Comparison of ENCODE assay signal across 33 mouse cellular contexts in genomic region chr2:77334706-77335105, GRCm38 (mm10). TPM values are rescaled to one million over a fixed set of nuclear protein-coding genes. Genes with fewer than 3 reads are reported as not detected.
DNase-seq lines count a peak whose midpoint lies in the region; ATAC-seq and TF ChIP-seq lines count a peak whose summit lies in the region.
"Had no signal": no experiment of that assay in that cellular context is flagged by ENCODE, and none has a peak within 500 bp of the region (broad histone marks: within the 10 kb centered on the region; RNA-seq: fewer than 3 reads in every experiment).

No protein-coding gene starts in this region.

- no peak overlapping the region for H3K4me2 ChIP-seq in midbrain, embryonic 11.5 days
- H3K4me2 ChIP-seq in midbrain, embryonic 13.5 days (replicated peaks): no peak overlapping the region
- H3K4me2 ChIP-seq in limb, embryonic 14.5 days (replicated peaks; ENCODE audit: low read depth, low read length, severe bottlenecking): no peak overlapping the region
- H3K4me2 ChIP-seq: forebrain, embryonic 15.5 days; heart, embryonic 15.5 days; hindbrain, embryonic 13.5 days; liver, embryonic 15.5 days; lung, embryonic 14.5 days; midbrain, embryonic 12.5 days; neural tube, embryonic 13.5 days had no signal

- H3K27me3 ChIP-seq in midbrain, embryonic 11.5 days (ENCODE audit: control insufficient read depth, insufficient read depth, low read length): no peaks in the 10 kb centered on the region
- H3K27me3 ChIP-seq in midbrain, embryonic 13.5 days: no peaks in the 10 kb centered on the region
- no peaks in the 10 kb centered on the region for H3K27me3 ChIP-seq in limb, embryonic 14.5 days (ENCODE audit: control insufficient read depth, insufficient read depth, low read length)
- H3K27me3 ChIP-seq: forebrain, embryonic 15.5 days; heart, embryonic 15.5 days; hindbrain, embryonic 13.5 days; liver, embryonic 15.5 days; midbrain, embryonic 12.5 days; neural tube, embryonic 13.5 days had no signal

- H3K36me3 ChIP-seq in midbrain, embryonic 11.5 days (ENCODE audit: control insufficient read depth, insufficient read depth, low read length): no peaks in the 10 kb centered on the region
- H3K36me3 ChIP-seq in midbrain, embryonic 13.5 days: no peaks in the 10 kb centered on the region
- H3K36me3 ChIP-seq in limb, embryonic 14.5 days (ENCODE audit: control insufficient read depth, insufficient read depth, low read length): no peaks in the 10 kb centered on the region
- H3K36me3 ChIP-seq: forebrain, embryonic 10.5 days; forebrain, embryonic 15.5 days; heart, embryonic 10.5 days; heart, embryonic 15.5 days; hindbrain, embryonic 13.5 days; liver, embryonic 15.5 days; midbrain, embryonic 12.5 days; neural tube, embryonic 13.5 days had no signal

- peak; percentile 24 for DNase-seq in embryo, embryonic 11 days
- DNase-seq in embryo, embryonic 9.5 days (ENCODE audit: extremely low spot score): no peak
- DNase-seq in midbrain, embryonic 11.5 days (ENCODE audit: low spot score, missing footprints): peak; percentile 28
- peak; percentile 75 for DNase-seq in limb, embryonic 14.5 days (ENCODE audit: low spot score)
- DNase-seq in adrenal gland, adult (ENCODE audit: inconsistent age in 2 of 2, low spot score in 1 of 2): no peak
- no peak for DNase-seq in heart, adult 18-20 months
- DNase-seq: adrenal gland, adult 8-10 months; cerebellum, adult 2 months; cerebellum, postnatal 25 days; gastrocnemius, adult 2 months; heart, postnatal 36 days; kidney, adult 9 months; kidney, postnatal 10 days; lung, embryonic 14.5 days; lung, postnatal 14 days; right cerebral cortex, postnatal 4 days; thymus, adult 18-20 months; thymus, postnatal 25 days had no signal

- no peak for ATAC-seq in midbrain, embryonic 11.5 days (ENCODE audit: low FRiP score)
- no peak for ATAC-seq in midbrain, embryonic 13.5 days
- peak; percentile 80; the same call in 1 of the 2 replicates for ATAC-seq in limb, embryonic 14.5 days (ENCODE audit: low FRiP score, low read depth)
- ATAC-seq: activated CD4-positive, CD25-positive, alpha-beta regulatory T cell, adult 4 months; forebrain, embryonic 15.5 days; intestine, postnatal 0 days had no signal

- no peak overlapping the region for H3K4me3 ChIP-seq in midbrain, embryonic 11.5 days (ENCODE audit: low read depth, low read length)
- H3K4me3 ChIP-seq in midbrain, embryonic 13.5 days (replicated peaks): no peak overlapping the region
- no peak overlapping the region for H3K4me3 ChIP-seq in limb, embryonic 14.5 days (replicated peaks; ENCODE audit: low read length)
- H3K4me3 ChIP-seq: forebrain, embryonic 10.5 days; forebrain, embryonic 15.5 days; gastrocnemius, adult 2 months; heart, embryonic 10.5 days; heart, embryonic 15.5 days; hindbrain, embryonic 13.5 days; layer of hippocampus, adult 2 months; left cerebral cortex, adult 2 months; liver, embryonic 15.5 days; midbrain, embryonic 12.5 days; neural tube, embryonic 13.5 days had no signal

- H3K4me1 ChIP-seq in midbrain, embryonic 11.5 days (ENCODE audit: control insufficient read depth, insufficient read depth, low read length): no peaks in the 10 kb centered on the region
- H3K4me1 ChIP-seq in midbrain, embryonic 13.5 days (replicated peaks): peaks cover 6% of the 10 kb centered on the region; the same call in 1 of the 2 replicates
- H3K4me1 ChIP-seq in limb, embryonic 14.5 days (ENCODE audit: control insufficient read depth, insufficient read depth, low read length): peaks cover 10% of the 10 kb centered on the region; the same call in 1 of the 2 replicates
- H3K4me1 ChIP-seq: forebrain, embryonic 10.5 days; forebrain, embryonic 15.5 days; heart, embryonic 10.5 days; heart, embryonic 15.5 days; hindbrain, embryonic 13.5 days; liver, embryonic 15.5 days; midbrain, embryonic 12.5 days; neural tube, embryonic 13.5 days had no signal

- H3K9me3 ChIP-seq in midbrain, embryonic 11.5 days (ENCODE audit: control insufficient read depth, low read length): no peaks in the 10 kb centered on the region
- no peaks in the 10 kb centered on the region for H3K9me3 ChIP-seq in midbrain, embryonic 13.5 days
- H3K9me3 ChIP-seq in limb, embryonic 14.5 days (ENCODE audit: control insufficient read depth, low read length): no peaks in the 10 kb centered on the region
- H3K9me3 ChIP-seq: forebrain, embryonic 10.5 days; forebrain, embryonic 15.5 days; heart, embryonic 10.5 days; heart, embryonic 15.5 days; hindbrain, embryonic 13.5 days; liver, embryonic 15.5 days; midbrain, embryonic 12.5 days; neural tube, embryonic 13.5 days had no signal

- WGBS in midbrain, embryonic 11.5 days: 78% methylated on average over 9 of the region's 9 CpGs
- WGBS in midbrain, embryonic 13.5 days: 91% methylated on average over 9 of the region's 9 CpGs
- 24% methylated on average over 9 of the region's 9 CpGs for WGBS in limb, embryonic 14.5 days

- H3K27ac ChIP-seq in midbrain, embryonic 11.5 days (ENCODE audit: low read depth, low read length): no peak overlapping the region
- H3K27ac ChIP-seq in midbrain, embryonic 13.5 days: no peak overlapping the region
- H3K27ac ChIP-seq in limb, embryonic 14.5 days (replicated peaks; ENCODE audit: low read depth, low read length): peak overlapping the region; percentile 21; the same call in 1 of the 2 replicates
- H3K27ac ChIP-seq: forebrain, embryonic 10.5 days; forebrain, embryonic 15.5 days; gastrocnemius, adult 2 months; heart, embryonic 10.5 days; heart, embryonic 15.5 days; hindbrain, embryonic 13.5 days; layer of hippocampus, adult 2 months; left cerebral cortex, adult 2 months; liver, embryonic 15.5 days; midbrain, embryonic 12.5 days; neural tube, embryonic 13.5 days; stomach, postnatal 0 days had no signal

- no peak for TF ChIP-seq POLR2A in limb, embryonic 14.5 days (IDR thresholded peaks at IDR 0.05; ENCODE audit: borderline replicate concordance, extremely low read depth, insufficient read depth, insufficient read length)

- H3K9ac ChIP-seq in midbrain, embryonic 11.5 days (ENCODE audit: low read length): no peak overlapping the region
- H3K9ac ChIP-seq in midbrain, embryonic 13.5 days (replicated peaks): no peak overlapping the region
- no peak overlapping the region for H3K9ac ChIP-seq in limb, embryonic 14.5 days (ENCODE audit: low read depth, low read length, severe bottlenecking)
- H3K9ac ChIP-seq: forebrain, embryonic 15.5 days; heart, embryonic 15.5 days; hindbrain, embryonic 13.5 days; liver, embryonic 15.5 days; lung, embryonic 14.5 days; midbrain, embryonic 12.5 days; neural tube, embryonic 13.5 days had no signal

RNA-seq across cellular contexts. Expression of gene Sestd1, which starts 54.3 kb away (rescaled TPM):
- polyA plus RNA-seq in midbrain, embryonic 11.5 days (2014; fragmentation: Nextera tagmentation; extraction: Ambion mirVana): 24.8 and 27.3 TPM in 2 replicates
- 28.2 and 28.7 TPM in 2 replicates for polyA plus RNA-seq in midbrain, embryonic 13.5 days (2015; fragmentation: Nextera tagmentation; extraction: Ambion mirVana)
- polyA plus RNA-seq in limb, embryonic 14.5 days (2012; rRNA removed): 25.1 and 25.4 TPM in 2 replicates
- 23.8 and 26.5 TPM in 2 replicates for polyA plus RNA-seq in limb, embryonic 14.5 days (2014; fragmentation: Nextera tagmentation; extraction: Ambion mirVana)
- total RNA-seq in heart, adult 18-20 months (2021): 10 to 100 TPM; 16.9 to 17.2 TPM
- total RNA-seq: MEL had no signal

Comparison
In these comparisons a context has a peak if more than half of its experiments do, and no peak if none do; other contexts are left out.
1. DNase-seq: peak in embryo, embryonic 11 days (single experiment), midbrain, embryonic 11.5 days (single experiment) and limb, embryonic 14.5 days (single experiment); none in embryo, embryonic 9.5 days (single experiment), adrenal gland, adult (0 of 2) and heart, adult 18-20 months (0 of 2).